Mouse (Mus musculus) skeletal muscle tissue, adult 2 months (tissue): Measurements from ENCODE around the gene Wwox.
A peak's percentile ranks its signal among the peaks of the same experiment; 100 is the strongest.

Experiments used
- DNase-seq: peaks from one replicate; pipeline ENCODE4 v3.0.0-alpha.2; 2012; ENCODE audit warnings: low read depth, low spot score

The Wwox gene

GRCm38 (mm10) chr8:115330671-115331070, 891.2 kb downstream of the Wwox start:
- DNase-seq, result no peak

- DNase-seq, result no peak
These were observed 894.5 kb downstream of the Wwox start for GRCm38 (mm10) chr8:115333972-115334371.

- no peak for DNase-seq
These were observed 896.9 kb downstream of the Wwox start for GRCm38 (mm10) chr8:115336361-115336760.

DNA sequence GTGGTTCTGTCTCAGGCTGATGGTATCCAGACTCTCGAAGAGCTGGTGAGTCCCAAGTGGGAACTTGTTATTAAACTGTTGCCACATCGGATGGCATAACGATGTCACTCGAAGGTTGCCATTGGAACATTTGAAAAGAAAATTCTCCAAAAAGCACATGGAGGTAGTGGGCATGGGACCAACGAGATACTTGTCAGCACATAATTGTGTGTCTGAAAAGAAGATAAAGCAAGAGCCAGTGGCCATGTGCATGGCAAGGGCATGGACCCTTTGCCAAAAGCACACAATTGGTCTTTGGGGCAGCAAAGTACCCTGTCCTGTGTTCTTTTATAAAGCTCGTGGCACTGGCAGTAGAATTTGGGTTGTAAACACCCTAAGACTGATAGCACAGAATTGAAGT, 909.2 kb downstream of the Wwox start:
- no peak for DNase-seq

DNA sequence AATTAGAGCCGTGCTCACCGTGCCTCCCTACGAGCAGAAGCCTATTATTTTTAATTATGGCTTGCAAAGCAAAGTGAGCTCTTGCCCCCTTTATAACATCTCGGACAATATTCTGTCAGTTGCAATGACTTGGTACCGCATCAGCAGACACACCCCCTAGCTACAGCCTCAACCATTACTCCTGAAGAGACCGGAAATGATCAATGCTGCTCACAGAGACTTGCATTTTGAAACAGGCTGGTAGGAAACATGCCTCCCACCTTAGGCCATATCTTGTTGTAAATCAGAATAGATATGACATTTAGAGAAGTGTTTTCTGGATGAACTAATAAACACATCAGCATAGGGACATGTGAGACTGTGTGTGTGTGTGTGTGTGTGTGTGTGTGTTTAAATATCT, 911.3 kb downstream of the Wwox start:
- no peak for DNase-seq

- peak; percentile 68 for DNase-seq
These were observed 918.3 kb downstream of the Wwox start for GRCm38 (mm10) chr8:115357663-115358335.

DNA sequence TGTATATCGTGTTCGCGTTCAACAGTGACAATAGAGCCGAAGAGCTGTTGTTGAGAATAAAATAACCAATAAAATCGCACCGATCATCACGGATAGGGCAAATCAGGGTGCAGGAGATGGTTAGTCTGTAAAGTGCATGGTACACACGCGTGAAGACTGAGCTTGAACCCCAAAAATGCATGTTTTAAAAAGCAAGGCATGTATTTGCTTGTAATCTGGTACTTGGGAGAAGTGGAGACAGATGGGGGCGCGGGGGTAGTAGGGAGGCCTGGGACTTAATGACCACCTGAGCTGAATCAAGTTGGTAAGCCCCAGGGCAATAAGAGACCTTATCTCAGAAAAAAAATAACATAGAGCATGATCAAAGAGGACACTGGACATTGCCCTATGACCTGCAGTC, 919.0 kb downstream of the Wwox start:
- DNase-seq, result no peak

DNA sequence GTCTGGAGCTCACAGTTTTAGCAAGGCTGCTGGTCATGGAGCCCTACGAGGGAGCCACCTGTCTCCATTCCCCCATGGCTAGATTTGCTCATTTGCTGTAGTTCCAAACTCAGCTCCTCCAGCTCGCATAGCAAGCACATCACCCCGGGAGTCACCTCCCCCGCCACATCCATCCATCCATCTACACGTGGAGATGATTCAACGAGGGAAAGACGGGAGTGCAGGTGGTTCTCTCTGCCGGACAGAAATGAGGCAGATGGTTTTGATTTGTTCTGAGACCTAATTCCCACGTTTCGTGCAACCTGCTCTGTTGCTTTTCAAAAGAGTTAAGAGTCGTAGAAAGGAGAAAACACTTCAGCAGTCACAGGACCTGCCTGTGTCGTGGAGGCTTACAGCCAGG, 920.2 kb downstream of the Wwox start:
- no peak for DNase-seq

DNA sequence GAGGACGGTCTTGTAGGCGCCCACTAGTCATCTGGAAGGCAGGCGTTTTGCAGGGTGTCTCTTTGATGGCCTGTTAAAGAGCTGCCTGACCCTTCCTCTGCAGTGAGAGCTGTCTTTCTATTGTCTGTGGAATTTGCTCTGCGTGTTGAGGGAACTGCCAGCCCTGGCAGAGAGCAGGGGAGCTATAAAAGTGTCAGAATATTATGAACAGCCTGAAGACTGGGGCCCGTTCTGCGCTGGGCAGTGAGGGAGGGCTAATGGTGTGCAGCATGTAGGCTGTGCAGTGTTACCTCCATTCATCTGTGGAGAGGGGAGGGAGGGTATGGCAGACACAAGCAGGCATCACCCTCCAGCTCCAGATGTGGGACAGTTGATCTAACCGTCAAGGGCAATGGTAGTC, 923.1 kb downstream of the Wwox start:
- DNase-seq, result no peak

GRCm38 (mm10) chr8:115374957-115375356, 935.5 kb downstream of the Wwox start:
- DNase-seq, result no peak

DNA sequence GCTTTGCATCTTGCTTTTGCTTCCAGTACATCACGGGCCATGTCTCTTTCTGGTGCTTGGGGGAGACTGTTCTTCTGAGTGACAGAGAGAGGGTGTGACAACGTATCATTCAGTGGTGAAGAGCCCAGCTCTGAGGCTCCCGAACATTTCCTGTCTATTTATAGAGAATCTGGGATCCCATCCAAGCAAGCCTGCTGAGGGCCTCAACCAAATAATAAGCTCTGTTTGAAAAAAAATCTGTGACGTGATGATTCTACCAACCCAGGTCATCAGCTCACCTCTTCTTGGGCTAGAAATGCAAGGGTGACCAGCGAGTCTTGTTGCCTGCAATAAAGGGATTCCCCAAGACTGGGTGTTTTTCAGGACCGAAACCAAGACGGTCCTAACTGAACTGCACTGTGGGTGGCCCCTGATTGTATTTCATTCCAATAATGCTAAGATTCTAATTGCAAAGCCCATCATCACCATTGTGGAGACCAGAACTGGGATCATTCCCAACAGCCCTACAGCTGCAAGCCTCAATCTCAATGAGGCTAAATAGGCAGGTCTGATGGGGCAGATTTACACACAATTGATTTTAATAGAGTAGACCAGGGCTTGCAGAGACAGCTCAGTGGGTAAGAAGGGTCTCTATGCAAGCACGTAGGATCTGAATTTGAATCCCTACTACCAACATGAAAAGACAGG, 936.0 kb downstream of the Wwox start:
- peak; percentile 30 for DNase-seq

DNA sequence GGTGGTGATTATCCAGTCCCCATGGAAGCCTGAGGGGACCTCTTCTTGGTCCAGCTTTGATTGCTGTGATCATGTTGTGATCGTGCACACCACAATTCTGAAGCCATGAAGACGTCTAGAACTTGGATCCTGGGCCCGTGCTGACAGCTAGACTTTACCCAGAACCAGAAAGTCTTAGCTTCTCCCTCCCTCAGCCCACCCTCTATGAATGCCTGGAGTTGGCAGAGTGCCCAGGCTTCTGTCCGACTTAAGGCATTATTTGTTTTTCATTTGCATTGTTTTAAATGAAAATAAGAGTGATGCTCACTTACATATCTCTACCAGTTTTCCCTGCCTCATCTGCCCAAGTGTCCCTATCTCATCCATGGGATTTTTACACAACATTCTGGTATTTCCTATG, 937.9 kb downstream of the Wwox start:
- no peak for DNase-seq

DNA sequence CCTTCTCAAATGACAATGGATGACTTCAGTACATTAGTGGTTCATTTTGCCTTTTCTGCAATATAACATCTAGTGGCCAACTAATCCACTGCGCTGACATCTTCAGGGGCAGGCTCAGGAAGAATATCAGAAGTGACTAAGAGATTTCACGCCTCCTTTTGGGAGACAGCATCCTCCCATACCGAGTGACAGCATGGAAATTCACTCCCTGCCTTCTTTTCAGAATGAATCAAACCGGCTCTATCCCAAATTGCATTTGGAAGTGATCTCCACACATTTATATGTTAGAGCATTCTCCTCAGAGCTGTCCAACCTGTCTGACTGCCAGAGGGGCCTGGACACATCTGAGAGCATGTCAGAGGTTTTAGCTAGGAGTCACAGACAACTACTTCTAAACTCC, 940.6 kb downstream of the Wwox start:
- no peak for DNase-seq

DNA sequence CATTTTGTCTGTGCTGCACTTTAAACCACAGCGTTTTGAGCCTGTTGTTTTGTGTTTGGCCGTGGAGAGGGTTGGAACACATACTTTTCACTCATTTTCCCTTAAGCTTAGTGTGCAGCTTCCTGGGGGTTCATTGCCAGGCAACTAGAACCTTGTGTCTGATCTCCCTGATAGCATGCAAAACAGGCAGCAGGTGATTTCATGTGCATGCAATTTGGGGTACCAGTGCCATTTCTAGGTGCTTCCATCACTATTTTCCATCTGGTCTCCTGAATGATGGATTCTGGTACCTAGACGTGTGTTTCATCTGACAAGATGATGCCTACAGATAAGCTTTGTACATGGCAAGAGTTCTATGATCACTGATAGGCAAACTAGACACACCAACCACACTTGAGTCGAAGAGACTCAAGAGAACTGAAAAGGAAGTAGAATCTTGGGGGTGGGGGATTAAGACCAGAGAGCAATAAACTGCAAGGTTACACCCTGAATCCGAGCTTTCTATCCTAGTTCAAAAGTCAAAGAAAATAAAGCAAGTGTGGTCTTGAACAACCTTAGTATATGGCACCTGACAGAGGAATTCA, 951.6 kb downstream of the Wwox start:
- DNase-seq, result no peak

DNA sequence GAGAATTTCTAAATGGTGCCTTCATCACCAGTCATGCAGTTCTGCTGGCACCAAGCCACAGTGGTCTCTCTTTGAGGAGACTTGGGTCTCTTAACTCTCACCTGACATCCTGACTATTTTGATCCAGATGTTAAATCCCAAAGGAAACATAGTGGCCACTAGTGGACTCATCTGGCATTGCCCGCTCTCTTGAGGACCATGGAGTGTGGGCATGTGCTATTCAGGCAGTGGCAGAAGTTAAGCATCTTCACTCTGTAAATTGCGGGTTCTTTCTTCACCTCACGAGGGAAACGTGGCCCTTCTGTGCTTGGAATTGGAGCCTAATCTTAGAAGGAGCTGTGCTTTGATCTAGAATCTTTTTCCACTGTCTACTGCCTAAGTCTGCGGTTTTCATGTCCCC, 956.4 kb downstream of the Wwox start:
- DNase-seq, result no peak

DNA sequence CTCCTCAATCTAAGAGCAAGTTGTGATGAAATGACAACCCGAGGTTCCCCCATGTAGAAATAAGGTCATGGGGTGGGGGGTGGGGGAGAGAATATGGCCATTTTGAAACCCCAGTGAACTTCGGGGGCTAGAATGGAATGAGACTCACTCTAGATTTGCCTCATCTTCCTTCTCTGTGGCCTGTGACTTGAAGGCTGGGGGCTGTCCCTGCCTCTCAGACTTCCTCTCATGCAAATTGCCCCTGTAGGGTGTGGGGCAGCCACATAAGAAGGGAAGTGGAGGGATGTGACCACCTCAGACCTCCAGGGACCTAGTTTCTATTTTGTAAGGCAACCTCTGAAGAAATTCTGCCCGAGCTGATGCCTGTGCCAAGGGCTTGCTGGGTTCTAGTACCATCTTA, 958.5 kb downstream of the Wwox start:
- DNase-seq, result peak; percentile 25

GRCm38 (mm10) chr8:115400013-115400720, 960.7 kb downstream of the Wwox start:
- DNase-seq, result no peak
